Mouse (Mus musculus): ENCODE results near the gene Tbc1d16. TPM values are rescaled to one million over a fixed set of nuclear protein-coding genes. Genes with fewer than 3 reads are reported as not detected.
"Not testable (repeated sequence)": the region's sequence is repeated elsewhere in the genome, so short reads cannot be mapped to it uniquely, and the experiment has no call there.

Gene Tbc1d16
- polyA plus RNA-seq (2012; rRNA removed) (29.2 and 34.4 TPM in 2 replicates), polyA plus RNA-seq (2014; fragmentation: Nextera tagmentation; extraction: Ambion mirVana) (16.3 and 16.7 TPM in 2 replicates)

- Histone ChIP-seq H3K4me1 (ENCODE audit: control insufficient read depth, insufficient read depth, low read length) (peaks cover 33% of the 10 kb centered on the region), H3K9me3 (ENCODE audit: control insufficient read depth, low read length) (no peaks in the 10 kb centered on the region), H3K27ac (replicated peaks; ENCODE audit: low read depth, low read length) (peak within 1 kb of the TSS; percentile 72), H3K36me3 (ENCODE audit: control insufficient read depth, insufficient read depth, low read length) (no peaks in the 10 kb centered on the region), H3K27me3 (ENCODE audit: control insufficient read depth, insufficient read depth, low read length) (no peaks in the 10 kb centered on the region), H3K9ac (ENCODE audit: low read depth, low read length, severe bottlenecking) (peak within 1 kb of the TSS; percentile 81), H3K4me3 (replicated peaks; ENCODE audit: low read length) (peak within 1 kb of the TSS; percentile 75), H3K4me2 (replicated peaks; ENCODE audit: low read depth, low read length, severe bottlenecking) (peak within 1 kb of the TSS; percentile 99)
- ATAC-seq (ENCODE audit: low FRiP score, low read depth) (peak; percentile 88), DNase-seq (ENCODE audit: low spot score) (peak; percentile 79)
- WGBS, result 2% methylated on average over 57 of the region's 66 CpGs
- TF ChIP-seq POLR2A (IDR thresholded peaks at IDR 0.05; ENCODE audit: borderline replicate concordance, extremely low read depth, insufficient read depth, insufficient read length), result 0 out of 2 replicates have a peak, but pooled peaks have one; percentile 50
Measured at GRCm38 (mm10) chr11:119228091-119228781, at the start of gene Tbc1d16, which contains the start of gene Ccdc40. Gene Tbc1d16, minus strand, starts transcription at chr11:119228499. Gene Ccdc40, plus strand, starts transcription at chr11:119228572.

GRCm38 (mm10) chr11:119273186-119273930 is 45.1 kb upstream of the Tbc1d16 start:
- H3K27me3 ChIP-seq (ENCODE audit: control insufficient read depth, insufficient read depth, low read length), result no peaks in the 10 kb centered on the region
- H3K4me2 ChIP-seq (replicated peaks; ENCODE audit: low read depth, low read length, severe bottlenecking), result no peak overlapping the region
- WGBS, result 87% methylated on average over 8 of the region's 8 CpGs
- no peak for ATAC-seq (ENCODE audit: low FRiP score, low read depth)
- H3K36me3 ChIP-seq (ENCODE audit: control insufficient read depth, insufficient read depth, low read length), result peaks cover 48% of the 10 kb centered on the region
- H3K9me3 ChIP-seq (ENCODE audit: control insufficient read depth, low read length), result no peaks in the 10 kb centered on the region
- TF ChIP-seq POLR2A (IDR thresholded peaks at IDR 0.05; ENCODE audit: borderline replicate concordance, extremely low read depth, insufficient read depth, insufficient read length), result no peak
- no peak for DNase-seq (ENCODE audit: low spot score)
- H3K27ac ChIP-seq (replicated peaks; ENCODE audit: low read depth, low read length), result no peak overlapping the region
- H3K4me3 ChIP-seq (replicated peaks; ENCODE audit: low read length), result no peak overlapping the region
- no peak overlapping the region for H3K9ac ChIP-seq (ENCODE audit: low read depth, low read length, severe bottlenecking)
- H3K4me1 ChIP-seq (ENCODE audit: control insufficient read depth, insufficient read depth, low read length), result 0 out of 2 replicates have a peak, but pooled peaks cover 3% of the 10 kb centered on the region

GRCm38 (mm10) chr11:119272492-119272891 is 44.2 kb upstream of the Tbc1d16 start:
- not testable (repeated sequence) for H3K9me3 ChIP-seq (ENCODE audit: control insufficient read depth, low read length); H3K4me1 ChIP-seq (ENCODE audit: control insufficient read depth, insufficient read depth, low read length); H3K27me3 ChIP-seq (ENCODE audit: control insufficient read depth, insufficient read depth, low read length); DNase-seq (ENCODE audit: low spot score); H3K9ac ChIP-seq (ENCODE audit: low read depth, low read length, severe bottlenecking); H3K4me2 ChIP-seq (replicated peaks; ENCODE audit: low read depth, low read length, severe bottlenecking); H3K4me3 ChIP-seq (replicated peaks; ENCODE audit: low read length); H3K27ac ChIP-seq (replicated peaks; ENCODE audit: low read depth, low read length); ATAC-seq (ENCODE audit: low FRiP score, low read depth)
- WGBS, result 69% methylated on average over 3 of the region's 3 CpGs
- peaks cover 46% of the 10 kb centered on the region for H3K36me3 ChIP-seq (ENCODE audit: control insufficient read depth, insufficient read depth, low read length)

GRCm38 (mm10) chr11:119268557-119269195 is 40.4 kb upstream of the Tbc1d16 start:
- Histone ChIP-seq H3K36me3 (ENCODE audit: control insufficient read depth, insufficient read depth, low read length) (peaks cover 16% of the 10 kb centered on the region), H3K4me3 (replicated peaks; ENCODE audit: low read length) (peak overlapping the region; percentile 66), H3K4me2 (replicated peaks; ENCODE audit: low read depth, low read length, severe bottlenecking) (peak overlapping the region; percentile 85), H3K9ac (ENCODE audit: low read depth, low read length, severe bottlenecking) (peak overlapping the region; percentile 65), H3K27ac (replicated peaks; ENCODE audit: low read depth, low read length) (no peak overlapping the region), H3K27me3 (ENCODE audit: control insufficient read depth, insufficient read depth, low read length) (no peaks in the 10 kb centered on the region), H3K4me1 (ENCODE audit: control insufficient read depth, insufficient read depth, low read length) (peaks cover 7% of the 10 kb centered on the region), H3K9me3 (ENCODE audit: control insufficient read depth, low read length) (no peaks in the 10 kb centered on the region)
- WGBS, result 76% methylated on average over 16 of the region's 16 CpGs
- TF ChIP-seq POLR2A (IDR thresholded peaks at IDR 0.05; ENCODE audit: borderline replicate concordance, extremely low read depth, insufficient read depth, insufficient read length), result no peak
- DNase-seq (ENCODE audit: low spot score) (no peak), ATAC-seq (ENCODE audit: low FRiP score, low read depth) (no peak)

Measured in limb, embryonic 14.5 days (tissue).